Mouse (Mus musculus) small intestine, adult 2 months (tissue): ENCODE results near the gene Slc24a3. TPM values are rescaled to one million over a fixed set of nuclear protein-coding genes. Genes with fewer than 3 reads are reported as not detected.

Source experiments
- H3K27ac ChIP-seq: fragments of 200-500 bp; 2 replicates; pipeline ENCODE4 v1.5.1; 2012; ENCODE audit warnings: low read depth, low read length, control low read depth, inconsistent platforms; ENCODE audit not compliant: insufficient read depth
- H3K27me3 ChIP-seq: fragments of 200-500 bp; 2 replicates; pipeline ENCODE4 v1.6.1; 2012; ENCODE audit warnings: mild to moderate bottlenecking, moderate library complexity, low read length, inconsistent platforms; ENCODE audit not compliant: control insufficient read depth, insufficient read depth
- H3K36me3 ChIP-seq: fragments of 200-500 bp; 2 replicates; pipeline ENCODE4 v1.6.1; 2012; ENCODE audit warnings: mild to moderate bottlenecking, low read length, control low read depth, inconsistent platforms; ENCODE audit not compliant: control insufficient read depth, insufficient read depth
- H3K4me1 ChIP-seq: fragments of 200-500 bp; 2 replicates; pipeline ENCODE4 v1.6.1; 2012; ENCODE audit warnings: low read length, inconsistent platforms, mixed read lengths; ENCODE audit not compliant: control insufficient read depth, insufficient read depth, insufficient read length
- H3K4me3 ChIP-seq: fragments of 200-500 bp; 2 replicates; pipeline ENCODE4 v1.5.1; 2012; ENCODE audit warnings: low read depth, mild to moderate bottlenecking, control low read depth, inconsistent platforms, low read length, moderate library complexity
- CTCF ChIP-seq: fragments of 200-500 bp; IDR thresholded peaks from 2 replicates; pipeline ENCODE4 v1.5.1; 2012; ENCODE audit warnings: low read depth, mild to moderate bottlenecking, control low read depth, inconsistent platforms, low read length, moderate library complexity, mixed read lengths; ENCODE audit not compliant: insufficient replicate concordance, insufficient read length; ENCODE audit errors: extremely low read depth
- POLR2A ChIP-seq: fragments of 200-500 bp; IDR thresholded peaks from 2 replicates; pipeline ENCODE4 v1.6.1; 2012; ENCODE audit warnings: low read depth, mild to moderate bottlenecking, control low read depth, inconsistent platforms, low read length, moderate library complexity
- WGBS: fragments of 180-500 bp; shearing (Covaris S2); methylation state at CpG from one replicate; pipeline ENCODE4 v1.1.7; 2018; 5-methylcytosine and 5-hydroxymethylcytosine counted together
- polyA plus RNA-seq: library from polyadenylated mRNA; depleted of rRNA; stranded (reverse); fragments of >200 nt; gene quantifications from 2 replicates; pipeline ENCODE4 v1.2.3, GENCODE M21; 2012

The Slc24a3 gene
- polyA plus RNA-seq, 1 experiment: 6.1 TPM

DNA sequence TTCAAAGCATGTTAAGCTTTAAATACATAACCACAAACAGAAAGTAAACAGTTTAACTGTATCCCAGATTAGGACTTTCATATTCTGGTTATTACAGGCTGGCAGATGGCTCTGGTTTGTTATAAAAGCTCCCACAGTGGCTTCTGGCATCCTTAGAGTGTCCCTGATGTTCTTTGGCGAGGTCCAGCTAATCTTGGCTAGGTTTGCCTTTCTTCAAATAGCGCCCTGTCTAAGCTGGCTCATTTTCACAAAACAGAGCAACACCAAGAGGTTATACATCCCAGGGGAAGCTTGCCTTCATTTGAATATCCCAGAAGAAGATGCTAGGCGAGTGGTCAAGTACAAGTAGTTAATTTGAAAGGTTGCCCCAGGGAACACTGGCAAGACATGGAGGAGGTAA lies 354.5 kb downstream of the Slc24a3 start:
- H3K36me3 ChIP-seq: no peaks in the 10 kb centered on the region
- WGBS: 64% methylated on average over 3 of the region's 3 CpGs
- TF ChIP-seq CTCF (no peak), POLR2A (no peak)

DNA sequence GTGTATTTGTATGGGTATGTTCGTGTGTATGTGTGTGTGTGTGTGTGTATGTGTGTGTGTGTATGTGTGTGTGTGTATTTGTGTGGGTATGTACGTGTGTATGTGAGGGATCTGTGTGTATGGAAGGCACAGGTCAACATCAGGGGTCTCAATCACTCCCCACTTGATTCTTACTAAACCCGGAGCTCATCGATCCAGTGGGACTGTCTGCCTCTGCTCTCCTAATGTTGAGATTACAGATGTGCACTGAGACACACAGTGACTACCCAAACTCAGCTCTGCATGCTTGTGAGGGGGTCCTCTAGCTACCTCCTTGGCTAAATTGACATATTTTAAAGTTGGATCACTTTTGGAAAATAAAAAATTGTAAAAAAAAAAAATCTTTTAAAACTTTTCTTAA lies 355.8 kb downstream of the Slc24a3 start:
- Histone ChIP-seq H3K4me3 (no peak overlapping the region), H3K36me3 (no peaks in the 10 kb centered on the region), H3K27me3 (no peaks in the 10 kb centered on the region), H3K27ac (no peak overlapping the region), H3K4me1 (no peaks in the 10 kb centered on the region)
- no peak for TF ChIP-seq POLR2A
- TF ChIP-seq CTCF: no peak
- 82% methylated on average over 4 of the region's 4 CpGs for WGBS

More for the DNA sequence above, 354.5 kb downstream of the Slc24a3 start:
- no peak overlapping the region for H3K4me3 ChIP-seq
- no peaks in the 10 kb centered on the region for H3K4me1 ChIP-seq
- H3K27me3 ChIP-seq: no peaks in the 10 kb centered on the region
- H3K27ac ChIP-seq: no peak overlapping the region

DNA sequence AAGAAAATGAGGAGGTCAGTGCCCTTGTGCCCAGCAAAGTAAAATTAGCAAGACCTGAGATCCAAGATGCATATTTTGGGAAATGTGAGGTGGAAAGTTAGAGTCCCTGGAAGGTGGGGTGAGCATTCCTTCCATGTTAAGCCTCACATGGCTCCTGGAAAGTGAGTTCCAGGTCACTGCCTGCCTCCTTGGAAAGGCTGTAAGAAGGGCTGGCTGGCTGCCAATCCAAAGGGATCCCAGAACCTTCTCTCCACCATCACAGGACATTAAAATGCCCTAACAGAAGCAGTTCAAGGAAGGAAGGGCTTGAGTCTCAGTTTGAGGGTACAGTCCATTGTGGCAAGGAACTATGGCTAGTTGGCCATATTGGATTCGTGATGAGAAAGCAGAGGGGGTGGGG lies 359.6 kb downstream of the Slc24a3 start:
- no peaks in the 10 kb centered on the region for H3K4me1 ChIP-seq
- H3K27me3 ChIP-seq: no peaks in the 10 kb centered on the region
- WGBS: 70% methylated on average over 1 of the region's 1 CpGs
- H3K4me3 ChIP-seq: no peak overlapping the region
- H3K27ac ChIP-seq: no peak overlapping the region
- H3K36me3 ChIP-seq: no peaks in the 10 kb centered on the region
- TF ChIP-seq POLR2A (no peak), CTCF (no peak)

DNA sequence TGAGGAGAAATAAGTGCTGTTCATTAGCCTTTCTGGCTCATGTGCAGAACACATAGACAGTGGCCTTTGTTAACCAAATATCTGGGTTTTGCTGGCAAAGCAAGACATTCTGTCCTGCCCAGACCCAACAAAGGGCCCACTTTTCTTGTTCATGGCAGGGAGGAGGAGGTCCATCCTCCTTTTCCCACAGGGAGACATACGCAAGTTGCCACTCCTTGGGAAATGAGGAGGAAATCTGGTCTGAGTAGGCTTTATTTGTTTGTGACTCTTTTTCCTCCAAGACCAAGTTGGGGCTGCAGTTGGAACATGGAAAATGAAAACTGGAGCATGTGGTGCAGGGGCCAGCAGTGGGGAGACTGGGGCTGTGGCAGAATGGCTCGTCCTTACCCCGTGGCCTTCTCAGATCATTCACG lies 363.4 kb downstream of the Slc24a3 start:
- Histone ChIP-seq H3K4me3 (no peak overlapping the region), H3K4me1 (no peaks in the 10 kb centered on the region), H3K36me3 (no peaks in the 10 kb centered on the region), H3K27me3 (no peaks in the 10 kb centered on the region), H3K27ac (no peak overlapping the region)
- 88% methylated on average over 4 of the region's 4 CpGs for WGBS
- TF ChIP-seq POLR2A (no peak), CTCF (no peak)

DNA sequence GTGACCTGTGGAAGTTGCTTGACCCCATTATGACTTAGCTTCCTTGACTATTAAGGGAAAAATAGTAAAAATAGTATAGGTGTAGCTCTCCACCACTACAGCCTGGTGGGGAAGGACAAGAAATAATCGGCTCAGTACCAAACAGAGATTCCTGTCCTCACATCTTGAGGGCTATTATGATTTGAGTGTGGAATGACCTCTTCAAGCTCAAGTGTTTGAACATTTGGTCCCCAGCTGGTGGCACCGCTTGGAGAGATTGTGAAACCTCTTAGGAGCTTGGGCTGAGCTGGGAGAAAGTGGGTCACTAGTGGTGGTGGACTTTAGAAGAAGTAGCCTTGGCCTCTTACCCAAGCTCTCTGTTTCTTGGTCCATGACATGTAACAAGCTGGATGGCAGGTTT lies 365.5 kb downstream of the Slc24a3 start:
- no peak for TF ChIP-seq CTCF
- no peak for TF ChIP-seq POLR2A
- 81% methylated on average over 2 of the region's 2 CpGs for WGBS
- Histone ChIP-seq H3K4me3 (no peak overlapping the region), H3K4me1 (no peaks in the 10 kb centered on the region), H3K27ac (no peak overlapping the region), H3K36me3 (no peaks in the 10 kb centered on the region), H3K27me3 (no peaks in the 10 kb centered on the region)

DNA sequence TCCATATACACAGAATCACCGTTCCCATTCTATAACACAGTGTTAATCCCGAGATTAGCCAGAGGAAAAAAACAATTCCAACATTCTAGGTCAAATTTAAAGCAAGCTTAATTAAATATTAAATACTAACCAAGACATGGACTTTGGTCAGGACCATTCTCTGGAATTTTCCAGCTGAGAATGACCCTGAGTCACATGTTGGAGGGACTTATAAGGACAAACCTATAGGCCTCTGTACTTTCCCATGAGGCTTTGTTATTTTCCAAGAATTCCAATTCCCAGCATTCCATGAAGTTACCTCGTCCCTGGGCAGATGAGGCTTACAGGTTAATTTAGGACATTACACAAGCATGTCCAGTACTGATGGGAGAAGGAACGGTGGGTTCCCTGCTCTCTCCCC lies 367.8 kb downstream of the Slc24a3 start:
- no peaks in the 10 kb centered on the region for H3K4me1 ChIP-seq
- H3K36me3 ChIP-seq: no peaks in the 10 kb centered on the region
- H3K27me3 ChIP-seq: no peaks in the 10 kb centered on the region
- no peak overlapping the region for H3K27ac ChIP-seq
- 69% methylated on average over 4 of the region's 4 CpGs for WGBS
- H3K4me3 ChIP-seq: no peak overlapping the region
- TF ChIP-seq POLR2A (no peak), CTCF (no peak)

DNA sequence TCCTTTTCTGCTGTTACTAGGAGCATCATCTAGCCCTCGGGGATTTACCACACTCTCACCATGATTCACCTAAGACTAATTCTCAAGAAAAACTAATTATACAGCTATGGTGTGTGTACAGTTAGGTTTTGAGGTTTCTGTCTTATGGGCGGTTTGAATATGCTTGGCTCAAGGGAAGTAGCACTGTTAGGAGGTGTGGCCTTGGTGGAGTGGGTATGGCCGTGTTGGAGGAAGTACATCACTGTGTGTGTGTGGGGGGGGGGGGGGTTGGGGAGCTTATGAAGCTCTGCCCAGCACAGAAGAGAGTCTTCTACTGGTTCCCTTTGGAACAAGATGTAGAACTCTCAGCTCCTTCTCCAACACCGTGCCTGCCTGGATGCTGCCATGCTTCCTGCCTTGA lies 368.2 kb downstream of the Slc24a3 start:
- TF ChIP-seq CTCF: no peak
- no peak for TF ChIP-seq POLR2A
- no peaks in the 10 kb centered on the region for H3K4me1 ChIP-seq
- H3K27ac ChIP-seq: no peak overlapping the region
- H3K36me3 ChIP-seq: no peaks in the 10 kb centered on the region
- no peak overlapping the region for H3K4me3 ChIP-seq
- H3K27me3 ChIP-seq: no peaks in the 10 kb centered on the region
- WGBS: 73% methylated on average over 4 of the region's 4 CpGs

DNA sequence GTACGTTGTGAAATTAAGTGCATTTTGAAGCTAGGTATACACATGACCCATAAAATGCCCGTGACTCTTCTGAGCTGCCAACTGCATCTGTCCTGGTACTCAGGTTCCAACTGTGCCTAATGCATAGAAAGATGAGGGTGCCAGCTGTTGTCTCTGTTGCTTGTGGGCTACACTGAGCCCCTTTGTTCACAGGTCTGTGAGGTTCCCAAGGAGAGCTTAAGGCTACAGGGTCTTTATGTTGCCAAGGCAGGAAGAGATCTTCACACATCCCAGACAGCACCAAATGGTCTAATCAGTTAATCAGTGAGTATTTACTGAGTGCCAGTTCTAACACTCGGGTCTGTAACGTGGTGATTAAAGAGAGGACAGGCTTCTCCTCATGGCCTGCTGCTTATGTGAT lies 369.4 kb downstream of the Slc24a3 start:
- Histone ChIP-seq H3K4me1 (no peaks in the 10 kb centered on the region), H3K36me3 (no peaks in the 10 kb centered on the region), H3K4me3 (no peak overlapping the region), H3K27me3 (no peaks in the 10 kb centered on the region), H3K27ac (no peak overlapping the region)
- whole genome bisulfite sequencing: 59% methylated on average over 4 of the region's 4 CpGs
- TF ChIP-seq CTCF: no peak
